Mouse (Mus musculus) macrophage (primary cell): ENCODE data around the gene Nptn. TPM values are rescaled to one million over a fixed set of nuclear protein-coding genes. Genes with fewer than 3 reads are reported as not detected.
"Not testable (repeated sequence)": the region's sequence is repeated elsewhere in the genome, so short reads cannot be mapped to it uniquely, and the experiment has no call there.

ENCODE experiments used
- H3K27ac ChIP-seq: fragments of 350-480 bp; formaldehyde crosslinking; 2 replicates; pipeline ENCODE4 v1.9.0; 2021
- H3K36me3 ChIP-seq: fragments of 350-480 bp; formaldehyde crosslinking; 2 replicates; pipeline ENCODE4 v1.9.0; 2021; ENCODE audit errors: inconsistent target
- H3K4me3 ChIP-seq: fragments of 350-480 bp; formaldehyde crosslinking; 2 replicates; pipeline ENCODE4 v1.9.0; 2021; ENCODE audit errors: inconsistent target
- H3K79me2 ChIP-seq: fragments of 350-480 bp; formaldehyde crosslinking; 2 replicates; pipeline ENCODE4 v1.9.0; 2021; ENCODE audit errors: inconsistent target
- WGBS: methylation state at CpG from one replicate; pipeline ENCODE4 v1.1.7; 2026; ENCODE audit warnings: inconsistent platforms; ENCODE audit not compliant: missing documents; 5-methylcytosine and 5-hydroxymethylcytosine counted together
- polyA plus RNA-seq: library from polyadenylated mRNA; stranded (reverse); fragments of 250-400 nt; gene quantifications from 3 replicates; pipeline ENCODE4 v1.2.4, GENCODE M21; 2018; ENCODE audit warnings: inconsistent platforms

Nptn gene
- polyA plus RNA-seq, 1 experiment from 2014 or later: 426 TPM

GRCm38 (mm10) chr9:58554056-58554907, 27.8 kb upstream of the Nptn start:
- WGBS: 35% methylated on average over 23 of the region's 23 CpGs
- Histone ChIP-seq H3K36me3 (no peaks in the 10 kb centered on the region), H3K4me3 (peak overlapping the region; percentile 21; the same call in 1 of the 2 replicates), H3K79me2 (no peaks in the 10 kb centered on the region), H3K27ac (no peak overlapping the region)

GRCm38 (mm10) chr9:58554908-58555684, 26.9 kb upstream of the Nptn start, which contains the start of gene Cd276:
Gene Cd276 (minus strand): TSS chr9:58555437.
- Histone ChIP-seq H3K79me2 (no peaks in the 10 kb centered on the region), H3K4me3 (peak within 1 kb of the TSS; percentile 21; the same call in 1 of the 2 replicates), H3K27ac (no peak within 1 kb of the TSS), H3K36me3 (no peaks in the 10 kb centered on the region)
- 5% methylated on average over 65 of the region's 68 CpGs for WGBS

GRCm38 (mm10) chr9:58555685-58556414, 26.2 kb upstream of the Nptn start:
- 69% methylated on average over 9 of the region's 9 CpGs for WGBS
- no peak overlapping the region for H3K4me3 ChIP-seq
- no peaks in the 10 kb centered on the region for H3K36me3 ChIP-seq
- H3K27ac ChIP-seq: no peak overlapping the region
- no peaks in the 10 kb centered on the region for H3K79me2 ChIP-seq

GRCm38 (mm10) chr9:58556627-58557026, 25.4 kb upstream of the Nptn start:
- Histone ChIP-seq H3K36me3 (no peaks in the 10 kb centered on the region), H3K4me3 (no peak overlapping the region), H3K79me2 (no peaks in the 10 kb centered on the region), H3K27ac (no peak overlapping the region)
- WGBS: 74% methylated on average over 6 of the region's 7 CpGs

- Histone ChIP-seq H3K4me3 (no peak overlapping the region), H3K36me3 (no peaks in the 10 kb centered on the region), H3K27ac (no peak overlapping the region), H3K79me2 (no peaks in the 10 kb centered on the region)
- WGBS: 45% methylated on average over 3 of the region's 3 CpGs
Observed at GRCm38 (mm10) chr9:58557457-58558455, 24.3 kb upstream of the Nptn start.

GRCm38 (mm10) chr9:58560211-58560610, 21.8 kb upstream of the Nptn start:
- no peaks in the 10 kb centered on the region for H3K36me3 ChIP-seq
- peak overlapping the region; percentile 17 for H3K27ac ChIP-seq
- H3K4me3 ChIP-seq: no peak overlapping the region
- no peaks in the 10 kb centered on the region for H3K79me2 ChIP-seq
- 0% methylated on average over 3 of the region's 3 CpGs for WGBS

- H3K4me3 ChIP-seq, H3K79me2 ChIP-seq, H3K27ac ChIP-seq, H3K36me3 ChIP-seq: not testable (repeated sequence)
- WGBS: 52% methylated on average over 3 of the region's 3 CpGs
Observed at GRCm38 (mm10) chr9:58565945-58566344, 16.1 kb upstream of the Nptn start.

- Histone ChIP-seq H3K27ac (no peak overlapping the region), H3K36me3 (no peaks in the 10 kb centered on the region), H3K4me3 (no peak overlapping the region), H3K79me2 (no peaks in the 10 kb centered on the region)
Observed at GRCm38 (mm10) chr9:58567682-58568081, 14.4 kb upstream of the Nptn start.

GRCm38 (mm10) chr9:58571001-58571400, 11.0 kb upstream of the Nptn start:
- WGBS: 100% methylated on average over 1 of the region's 1 CpGs

GRCm38 (mm10) chr9:58578669-58579068, 3.4 kb upstream of the Nptn start:
- no peak overlapping the region for H3K27ac ChIP-seq
- 16% methylated on average over 3 of the region's 3 CpGs for WGBS
- H3K36me3 ChIP-seq: no peaks in the 10 kb centered on the region
- no peak overlapping the region for H3K4me3 ChIP-seq
- H3K79me2 ChIP-seq: peaks cover 12% of the 10 kb centered on the region

More at GRCm38 (mm10) chr9:58571001-58571400, 11.0 kb upstream of the Nptn start:
- Histone ChIP-seq H3K27ac (no peak overlapping the region), H3K4me3 (no peak overlapping the region), H3K79me2 (no peaks in the 10 kb centered on the region), H3K36me3 (no peaks in the 10 kb centered on the region)

- peaks cover 31% of the 10 kb centered on the region for H3K79me2 ChIP-seq
- not testable (repeated sequence) for H3K36me3 ChIP-seq, H3K4me3 ChIP-seq
- H3K27ac ChIP-seq: peak overlapping the region; percentile 88
- 49% methylated on average over 6 of the region's 10 CpGs for WGBS
Observed at GRCm38 (mm10) chr9:58580453-58581195, 1.4 kb upstream of the Nptn start.

- no peaks in the 10 kb centered on the region for H3K36me3 ChIP-seq
- H3K27ac ChIP-seq: peak overlapping the region; percentile 88
- peaks cover 39% of the 10 kb centered on the region for H3K79me2 ChIP-seq
- WGBS: 24% methylated on average over 8 of the region's 8 CpGs
- peak overlapping the region; percentile 18; the same call in 1 of the 2 replicates for H3K4me3 ChIP-seq
Observed at GRCm38 (mm10) chr9:58581283-58581930, 633 bp upstream of the Nptn start.
